Mouse (Mus musculus): ENCODE measurements around the gene Zfp609. TPM values are rescaled to one million over a fixed set of nuclear protein-coding genes. Genes with fewer than 3 reads are reported as not detected.
A peak's percentile ranks its signal among the peaks of the same experiment; 100 is the strongest.

Zfp609 gene
- polyA plus RNA-seq, 1 experiment from 2014 or later = 8.1 TPM

- Histone ChIP-seq H3K9ac (ENCODE audit: low read depth, low read length) (peak overlapping the region; percentile 98), H3K27me3 (ENCODE audit: control insufficient read depth, insufficient read depth, low read length) (no peaks in the 10 kb centered on the region), H3K4me3 (ENCODE audit: low read depth, low read length) (peak overlapping the region; percentile 94), H3K9me3 (replicated peaks; ENCODE audit: control insufficient read depth, low read length) (no peaks in the 10 kb centered on the region), H3K4me1 (ENCODE audit: control insufficient read depth, insufficient read depth, low read length) (peaks cover 38% of the 10 kb centered on the region), H3K4me2 (peak overlapping the region; percentile 63), H3K36me3 (ENCODE audit: control insufficient read depth, insufficient read depth, low read length) (no peaks in the 10 kb centered on the region), H3K27ac (ENCODE audit: low read depth, low read length) (peak overlapping the region; percentile 100)
- 0% methylated on average over 4 of the region's 4 CpGs for WGBS (ENCODE audit: insufficient replicate concordance)
- no peak for ATAC-seq (replicated peaks; ENCODE audit: insufficient number of reproducible peaks, low FRiP score, low TSS enrichment)
These were observed 1.2 kb downstream of the Zfp609 start for GRCm38 (mm10) chr9:65826226-65826587.

- peak overlapping the region; percentile 42; the same call in 1 of the 2 replicates for H3K27ac ChIP-seq (ENCODE audit: low read depth, low read length)
- WGBS (ENCODE audit: insufficient replicate concordance) = 46% methylated on average over 10 of the region's 10 CpGs
These were observed 3.5 kb downstream of the Zfp609 start for GRCm38 (mm10) chr9:65823716-65824462.

GRCm38 (mm10) chr9:65822011-65822410 lies 5.4 kb downstream of the Zfp609 start:
- H3K4me1 ChIP-seq (ENCODE audit: control insufficient read depth, insufficient read depth, low read length) = peaks cover 35% of the 10 kb centered on the region
- no peaks in the 10 kb centered on the region for H3K27me3 ChIP-seq (ENCODE audit: control insufficient read depth, insufficient read depth, low read length)
- no peaks in the 10 kb centered on the region for H3K9me3 ChIP-seq (replicated peaks; ENCODE audit: control insufficient read depth, low read length)
- H3K4me2 ChIP-seq = no peak overlapping the region
- WGBS (ENCODE audit: insufficient replicate concordance) = 86% methylated on average over 4 of the region's 4 CpGs
- no peak overlapping the region for H3K9ac ChIP-seq (ENCODE audit: low read depth, low read length)
- no peak overlapping the region for H3K27ac ChIP-seq (ENCODE audit: low read depth, low read length)
- H3K36me3 ChIP-seq (ENCODE audit: control insufficient read depth, insufficient read depth, low read length) = no peaks in the 10 kb centered on the region
- no peak overlapping the region for H3K4me3 ChIP-seq (ENCODE audit: low read depth, low read length)
- no peak for ATAC-seq (replicated peaks; ENCODE audit: insufficient number of reproducible peaks, low FRiP score, low TSS enrichment)

More at GRCm38 (mm10) chr9:65823716-65824462, 3.5 kb downstream of the Zfp609 start:
- Histone ChIP-seq H3K4me3 (ENCODE audit: low read depth, low read length) (no peak overlapping the region), H3K4me2 (peak overlapping the region; percentile 42), H3K27me3 (ENCODE audit: control insufficient read depth, insufficient read depth, low read length) (no peaks in the 10 kb centered on the region), H3K9me3 (replicated peaks; ENCODE audit: control insufficient read depth, low read length) (no peaks in the 10 kb centered on the region), H3K36me3 (ENCODE audit: control insufficient read depth, insufficient read depth, low read length) (no peaks in the 10 kb centered on the region), H3K4me1 (ENCODE audit: control insufficient read depth, insufficient read depth, low read length) (peaks cover 38% of the 10 kb centered on the region), H3K9ac (ENCODE audit: low read depth, low read length) (no peak overlapping the region)
- no peak for ATAC-seq (replicated peaks; ENCODE audit: insufficient number of reproducible peaks, low FRiP score, low TSS enrichment)

- no peak for ATAC-seq (replicated peaks; ENCODE audit: insufficient number of reproducible peaks, low FRiP score, low TSS enrichment)
- 80% methylated on average over 2 of the region's 2 CpGs for WGBS (ENCODE audit: insufficient replicate concordance)
- Histone ChIP-seq H3K27ac (ENCODE audit: low read depth, low read length) (no peak overlapping the region), H3K9me3 (replicated peaks; ENCODE audit: control insufficient read depth, low read length) (no peaks in the 10 kb centered on the region), H3K36me3 (ENCODE audit: control insufficient read depth, insufficient read depth, low read length) (0 out of 2 replicates have a peak, but pooled peaks cover 2% of the 10 kb centered on the region), H3K27me3 (ENCODE audit: control insufficient read depth, insufficient read depth, low read length) (no peaks in the 10 kb centered on the region), H3K4me3 (ENCODE audit: low read depth, low read length) (no peak overlapping the region), H3K9ac (ENCODE audit: low read depth, low read length) (no peak overlapping the region), H3K4me2 (no peak overlapping the region), H3K4me1 (ENCODE audit: control insufficient read depth, insufficient read depth, low read length) (peaks cover 24% of the 10 kb centered on the region)
These were observed 7.1 kb downstream of the Zfp609 start for GRCm38 (mm10) chr9:65820301-65820700.

GRCm38 (mm10) chr9:65818402-65818801 lies 9.0 kb downstream of the Zfp609 start:
- Histone ChIP-seq H3K27ac (ENCODE audit: low read depth, low read length) (no peak overlapping the region), H3K4me2 (no peak overlapping the region), H3K36me3 (ENCODE audit: control insufficient read depth, insufficient read depth, low read length) (peaks cover 5% of the 10 kb centered on the region; the same call in 1 of the 2 replicates), H3K9me3 (replicated peaks; ENCODE audit: control insufficient read depth, low read length) (no peaks in the 10 kb centered on the region), H3K9ac (ENCODE audit: low read depth, low read length) (no peak overlapping the region), H3K4me1 (ENCODE audit: control insufficient read depth, insufficient read depth, low read length) (peaks cover 7% of the 10 kb centered on the region), H3K4me3 (ENCODE audit: low read depth, low read length) (no peak overlapping the region), H3K27me3 (ENCODE audit: control insufficient read depth, insufficient read depth, low read length) (no peaks in the 10 kb centered on the region)
- 94% methylated on average over 2 of the region's 2 CpGs for WGBS (ENCODE audit: insufficient replicate concordance)
- no peak for ATAC-seq (replicated peaks; ENCODE audit: insufficient number of reproducible peaks, low FRiP score, low TSS enrichment)

GRCm38 (mm10) chr9:65812841-65813240 lies 14.5 kb downstream of the Zfp609 start:
- H3K4me2 ChIP-seq = no peak overlapping the region
- ATAC-seq (replicated peaks; ENCODE audit: insufficient number of reproducible peaks, low FRiP score, low TSS enrichment) = no peak
- no peaks in the 10 kb centered on the region for H3K9me3 ChIP-seq (replicated peaks; ENCODE audit: control insufficient read depth, low read length)
- no peak overlapping the region for H3K4me3 ChIP-seq (ENCODE audit: low read depth, low read length)
- H3K36me3 ChIP-seq (ENCODE audit: control insufficient read depth, insufficient read depth, low read length) = peaks cover 5% of the 10 kb centered on the region; the same call in 1 of the 2 replicates
- H3K9ac ChIP-seq (ENCODE audit: low read depth, low read length) = no peak overlapping the region
- peak overlapping the region; percentile 60 for H3K27ac ChIP-seq (ENCODE audit: low read depth, low read length)
- H3K27me3 ChIP-seq (ENCODE audit: control insufficient read depth, insufficient read depth, low read length) = no peaks in the 10 kb centered on the region
- H3K4me1 ChIP-seq (ENCODE audit: control insufficient read depth, insufficient read depth, low read length) = peaks cover 8% of the 10 kb centered on the region
- WGBS (ENCODE audit: insufficient replicate concordance) = 32% methylated on average over 2 of the region's 2 CpGs

GRCm38 (mm10) chr9:65811784-65812183 lies 15.6 kb downstream of the Zfp609 start:
- Histone ChIP-seq H3K9ac (ENCODE audit: low read depth, low read length) (no peak overlapping the region), H3K9me3 (replicated peaks; ENCODE audit: control insufficient read depth, low read length) (no peaks in the 10 kb centered on the region), H3K4me3 (ENCODE audit: low read depth, low read length) (no peak overlapping the region), H3K36me3 (ENCODE audit: control insufficient read depth, insufficient read depth, low read length) (peaks cover 5% of the 10 kb centered on the region; the same call in 1 of the 2 replicates), H3K27ac (ENCODE audit: low read depth, low read length) (no peak overlapping the region), H3K27me3 (ENCODE audit: control insufficient read depth, insufficient read depth, low read length) (no peaks in the 10 kb centered on the region), H3K4me2 (no peak overlapping the region), H3K4me1 (ENCODE audit: control insufficient read depth, insufficient read depth, low read length) (peaks cover 8% of the 10 kb centered on the region)
- WGBS (ENCODE audit: insufficient replicate concordance) = 87% methylated on average over 1 of the region's 1 CpGs
- no peak for ATAC-seq (replicated peaks; ENCODE audit: insufficient number of reproducible peaks, low FRiP score, low TSS enrichment)

- Histone ChIP-seq H3K4me3 (ENCODE audit: low read depth, low read length) (no peak overlapping the region), H3K36me3 (ENCODE audit: control insufficient read depth, insufficient read depth, low read length) (no peaks in the 10 kb centered on the region), H3K9me3 (replicated peaks; ENCODE audit: control insufficient read depth, low read length) (no peaks in the 10 kb centered on the region), H3K4me2 (no peak overlapping the region), H3K4me1 (ENCODE audit: control insufficient read depth, insufficient read depth, low read length) (peaks cover 7% of the 10 kb centered on the region), H3K9ac (ENCODE audit: low read depth, low read length) (no peak overlapping the region), H3K27ac (ENCODE audit: low read depth, low read length) (no peak overlapping the region), H3K27me3 (ENCODE audit: control insufficient read depth, insufficient read depth, low read length) (no peaks in the 10 kb centered on the region)
- 71% methylated on average over 1 of the region's 1 CpGs for WGBS (ENCODE audit: insufficient replicate concordance)
- ATAC-seq (replicated peaks; ENCODE audit: insufficient number of reproducible peaks, low FRiP score, low TSS enrichment) = no peak
These were observed 19.5 kb downstream of the Zfp609 start for GRCm38 (mm10) chr9:65807818-65808217.

GRCm38 (mm10) chr9:65807251-65807650 lies 20.1 kb downstream of the Zfp609 start:
- 58% methylated on average over 5 of the region's 5 CpGs for WGBS (ENCODE audit: insufficient replicate concordance)
- Histone ChIP-seq H3K9ac (ENCODE audit: low read depth, low read length) (no peak overlapping the region), H3K27me3 (ENCODE audit: control insufficient read depth, insufficient read depth, low read length) (no peaks in the 10 kb centered on the region), H3K36me3 (ENCODE audit: control insufficient read depth, insufficient read depth, low read length) (no peaks in the 10 kb centered on the region), H3K4me1 (ENCODE audit: control insufficient read depth, insufficient read depth, low read length) (peaks cover 3% of the 10 kb centered on the region; the same call in 1 of the 2 replicates), H3K4me3 (ENCODE audit: low read depth, low read length) (no peak overlapping the region), H3K9me3 (replicated peaks; ENCODE audit: control insufficient read depth, low read length) (no peaks in the 10 kb centered on the region), H3K4me2 (no peak overlapping the region), H3K27ac (ENCODE audit: low read depth, low read length) (no peak overlapping the region)
- ATAC-seq (replicated peaks; ENCODE audit: insufficient number of reproducible peaks, low FRiP score, low TSS enrichment) = no peak
